Mouse (Mus musculus) neural tube, embryonic 11.5 days (tissue): ENCODE measurements at regions not wholly inside any gene's neighbourhood (a gene's known extent, or its start where the extent isn't known, plus 50 kb on each side); places are given as distances from the start of the nearest gene placed in this dataset.

Experiments
- ATAC-seq: fragments of 200-750 bp; cut with Nextera tagmentation; 2 replicates; pipeline ENCODE4 v1.8.0; 2017; ENCODE audit warnings: moderate number of reproducible peaks, mild to moderate bottlenecking, moderate TSS enrichment, moderate library complexity; ENCODE audit not compliant: insufficient read depth, low FRiP score, low TSS enrichment
- DNase-seq: peaks from one replicate; pipeline ENCODE4 v3.0.0-alpha.2; 2015; ENCODE audit warnings: low spot score
- H3K27ac ChIP-seq: fragments of 300-500 bp; sonication (generic); 2 replicates; pipeline ENCODE4 v1.5.1; 2014; ENCODE audit warnings: low read depth, mild to moderate bottlenecking, low read length
- H3K27me3 ChIP-seq: fragments of 300-500 bp; sonication (generic); 2 replicates; pipeline ENCODE4 v1.6.1; 2014; ENCODE audit warnings: mild to moderate bottlenecking, low read length, mixed read lengths; ENCODE audit not compliant: control insufficient read depth, insufficient read depth
- H3K36me3 ChIP-seq: fragments of 300-500 bp; sonication (generic); 2 replicates; pipeline ENCODE4 v1.6.1; 2014; ENCODE audit warnings: mild to moderate bottlenecking, low read length, moderate library complexity, mixed read lengths; ENCODE audit not compliant: control insufficient read depth, insufficient read depth
- H3K4me1 ChIP-seq: fragments of 300-500 bp; sonication (generic); 2 replicates; pipeline ENCODE4 v1.6.1; 2014; ENCODE audit warnings: low read length, mixed read lengths; ENCODE audit not compliant: control insufficient read depth, insufficient read depth
- H3K4me2 ChIP-seq: fragments of 300-500 bp; sonication (generic); 2 replicates; pipeline ENCODE4 v1.6.1; 2014; ENCODE audit warnings: low read depth, mild to moderate bottlenecking, moderate library complexity
- H3K4me3 ChIP-seq: fragments of 300-500 bp; sonication (generic); 2 replicates; pipeline ENCODE4 v1.5.1; 2014; ENCODE audit warnings: low read depth, low read length
- H3K9ac ChIP-seq: fragments of 300-500 bp; sonication (generic); 2 replicates; pipeline ENCODE4 v1.6.1; 2014; ENCODE audit warnings: mild to moderate bottlenecking, low read length
- H3K9me3 ChIP-seq: fragments of 300-500 bp; sonication (generic); 2 replicates; pipeline ENCODE4 v1.6.1; 2016; ENCODE audit warnings: low read length; ENCODE audit not compliant: control insufficient read depth
- WGBS: fragments of 180-500 bp; shearing (Covaris S2); extraction: QIAGEN DNeasy Blood & Tissue Kit; methylation state at CpG from one replicate; pipeline ENCODE4 v1.1.7; 2014; 5-methylcytosine and 5-hydroxymethylcytosine counted together

DNA sequence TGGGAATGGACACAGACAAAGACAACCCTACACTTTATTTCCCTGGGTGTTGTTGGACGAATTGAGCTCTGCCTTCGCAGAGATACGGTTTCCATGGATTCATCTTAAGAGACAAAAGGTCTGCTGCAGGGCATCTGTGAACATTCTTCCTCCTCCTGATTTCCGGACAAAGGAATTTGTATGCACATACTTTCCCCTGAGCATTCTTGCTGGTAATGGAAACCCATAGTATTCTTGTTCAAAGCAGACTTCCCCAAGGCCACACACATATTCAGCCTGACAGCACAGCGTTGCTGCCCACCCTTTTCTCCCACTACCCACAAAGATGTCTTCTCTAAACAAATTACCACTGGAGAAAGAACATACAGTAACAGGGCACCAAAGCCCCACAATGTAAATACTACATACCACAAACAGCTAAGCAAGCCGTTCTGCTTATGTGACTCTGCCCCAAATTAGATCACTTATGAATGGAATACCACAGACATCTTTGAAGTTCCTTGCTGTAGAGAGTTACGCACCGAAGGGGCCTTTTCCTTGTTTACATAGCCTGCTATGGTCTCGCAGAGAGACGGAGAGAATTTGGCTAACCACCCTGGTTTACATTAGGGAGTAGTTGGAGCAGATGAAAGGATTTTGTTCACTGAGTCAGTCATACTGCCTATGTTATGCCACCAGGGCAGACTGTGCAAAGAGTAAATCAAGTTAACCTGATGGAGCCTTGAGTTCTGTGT is 96.0 kb upstream of the Tas2r134 start:
- no peaks in the 10 kb centered on the region for H3K4me1 ChIP-seq
- DNase-seq = peak; percentile 12

DNA sequence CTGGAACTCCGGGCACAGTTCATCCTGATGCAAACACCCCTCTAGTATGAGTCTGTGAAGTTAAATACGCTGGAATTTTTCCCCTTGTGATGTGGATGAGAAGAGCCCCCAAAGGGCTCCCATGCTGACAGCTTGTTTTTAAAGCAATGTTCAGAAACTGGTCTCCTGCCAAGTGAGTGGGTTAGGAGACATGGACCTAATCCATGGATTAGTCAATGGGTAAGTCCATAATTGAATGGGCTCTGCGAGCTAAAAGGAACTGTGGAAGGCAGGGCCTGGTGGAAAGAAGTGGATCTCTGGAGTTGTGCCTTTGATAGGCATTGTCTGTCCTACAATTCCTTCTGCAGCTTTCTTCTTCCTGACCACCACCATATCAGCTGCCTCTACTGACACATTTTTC is 104.5 kb upstream of the Tas2r134 start:
- Histone ChIP-seq H3K4me3 (no peak overlapping the region), H3K4me2 (no peak overlapping the region), H3K9ac (no peak overlapping the region), H3K27ac (no peak overlapping the region), H3K9me3 (no peaks in the 10 kb centered on the region), H3K36me3 (no peaks in the 10 kb centered on the region), H3K4me1 (no peaks in the 10 kb centered on the region), H3K27me3 (no peaks in the 10 kb centered on the region)
- ATAC-seq = no peak
- 90% methylated on average over 3 of the region's 3 CpGs for WGBS
- no peak for DNase-seq

More for the DNA sequence above, 96.0 kb upstream of the Tas2r134 start:
- no peaks in the 10 kb centered on the region for H3K36me3 ChIP-seq
- H3K4me2 ChIP-seq = no peak overlapping the region
- H3K27ac ChIP-seq = no peak overlapping the region
- no peak overlapping the region for H3K4me3 ChIP-seq
- 35% methylated on average over 10 of the region's 10 CpGs for WGBS
- no peak overlapping the region for H3K9ac ChIP-seq
- ATAC-seq = no peak
- no peaks in the 10 kb centered on the region for H3K9me3 ChIP-seq
- no peaks in the 10 kb centered on the region for H3K27me3 ChIP-seq

DNA sequence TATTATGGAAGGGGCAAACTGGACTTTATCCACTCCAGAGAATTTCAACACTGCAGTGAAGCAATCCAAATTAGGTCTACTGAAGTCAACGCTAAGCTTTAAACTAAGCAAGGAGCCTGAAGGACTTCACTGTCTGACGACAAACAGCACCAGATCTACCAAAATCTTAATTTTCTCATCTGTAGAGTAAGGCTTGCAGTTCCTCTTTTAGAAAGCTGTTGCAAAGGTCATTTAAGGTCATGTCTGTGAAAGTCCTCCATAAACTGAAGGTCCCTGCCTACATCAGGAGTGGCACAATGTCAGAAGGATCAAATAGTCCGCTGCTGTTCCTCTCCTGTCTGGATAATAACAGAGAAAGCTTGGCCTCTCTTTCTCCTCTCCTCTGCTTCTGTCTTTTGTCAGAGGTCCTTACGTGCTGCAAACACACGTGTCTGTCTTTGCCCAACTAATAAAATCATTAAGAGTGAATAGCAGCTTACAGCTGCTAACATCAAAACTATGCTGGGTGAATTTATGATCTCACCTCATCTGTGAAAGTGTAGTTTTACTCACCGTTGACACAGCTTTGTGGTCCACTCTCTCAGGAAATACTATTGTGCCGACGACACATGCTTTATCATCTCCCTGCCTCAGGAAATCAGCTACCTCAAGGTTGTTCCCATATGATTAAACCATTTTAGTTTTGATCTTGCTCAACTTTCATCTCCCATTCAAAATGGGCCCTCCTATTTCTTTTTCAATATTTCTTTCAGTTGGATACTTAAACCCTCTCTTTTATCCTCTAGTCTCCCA is 117.9 kb upstream of the Tas2r134 start:
- no peak overlapping the region for H3K4me2 ChIP-seq
- H3K9ac ChIP-seq = no peak overlapping the region
- no peaks in the 10 kb centered on the region for H3K4me1 ChIP-seq
- ATAC-seq (no peak), DNase-seq (no peak)
- no peaks in the 10 kb centered on the region for H3K9me3 ChIP-seq
- H3K36me3 ChIP-seq = no peaks in the 10 kb centered on the region
- 55% methylated on average over 8 of the region's 8 CpGs for WGBS
- no peaks in the 10 kb centered on the region for H3K27me3 ChIP-seq
- H3K27ac ChIP-seq = no peak overlapping the region
- H3K4me3 ChIP-seq = no peak overlapping the region

DNA sequence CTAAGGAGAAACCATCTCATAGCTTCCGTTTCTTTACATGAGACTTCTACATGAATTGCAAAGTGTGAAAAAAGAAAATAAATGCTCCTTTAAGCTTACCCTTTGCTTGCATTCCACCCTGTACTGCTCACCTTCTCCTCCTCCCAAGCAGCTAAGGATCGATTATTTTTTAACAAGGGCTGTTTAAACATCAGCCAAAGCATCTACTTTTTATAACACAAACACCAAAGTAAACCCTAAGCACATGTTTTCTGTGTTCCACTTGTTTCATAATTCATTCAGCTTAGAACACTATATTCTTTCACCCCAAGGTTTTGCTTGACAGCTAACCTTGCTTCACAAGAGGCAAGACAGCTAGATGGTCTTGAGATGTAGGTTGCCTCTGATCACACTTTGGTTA is 129.4 kb upstream of the Tas2r134 start:
- WGBS = 91% methylated on average over 2 of the region's 2 CpGs
- Histone ChIP-seq H3K4me1 (no peaks in the 10 kb centered on the region), H3K4me2 (no peak overlapping the region), H3K4me3 (no peak overlapping the region), H3K27ac (no peak overlapping the region), H3K27me3 (no peaks in the 10 kb centered on the region), H3K36me3 (no peaks in the 10 kb centered on the region), H3K9me3 (no peaks in the 10 kb centered on the region), H3K9ac (no peak overlapping the region)
- ATAC-seq (no peak), DNase-seq (no peak)

DNA sequence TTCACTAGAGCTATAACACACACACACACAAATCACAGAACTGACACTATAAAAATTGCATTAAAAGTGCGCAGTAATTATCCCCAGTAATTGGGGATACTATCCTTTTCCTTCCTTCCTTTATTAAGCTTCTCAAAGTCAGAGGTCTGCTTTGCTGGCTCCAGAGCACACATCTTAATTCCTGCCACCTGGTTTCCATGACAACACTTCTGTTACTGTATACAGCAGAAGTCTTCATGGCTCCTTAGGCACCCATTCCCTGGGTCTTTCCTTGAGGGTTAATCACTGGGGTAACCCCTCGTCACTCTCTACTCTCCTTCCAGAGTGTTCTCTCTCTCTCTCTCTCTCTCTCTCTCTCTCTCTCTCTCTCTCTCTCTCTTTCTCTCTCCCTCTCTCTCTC is 153.6 kb upstream of the Tas2r134 start:
- no peaks in the 10 kb centered on the region for H3K9me3 ChIP-seq
- WGBS = 77% methylated on average over 2 of the region's 2 CpGs
- no peak overlapping the region for H3K4me3 ChIP-seq
- ATAC-seq (no peak), DNase-seq (no peak)
- H3K4me1 ChIP-seq = no peaks in the 10 kb centered on the region
- no peaks in the 10 kb centered on the region for H3K36me3 ChIP-seq
- H3K9ac ChIP-seq = no peak overlapping the region
- no peak overlapping the region for H3K4me2 ChIP-seq
- H3K27me3 ChIP-seq = no peaks in the 10 kb centered on the region
- no peak overlapping the region for H3K27ac ChIP-seq

DNA sequence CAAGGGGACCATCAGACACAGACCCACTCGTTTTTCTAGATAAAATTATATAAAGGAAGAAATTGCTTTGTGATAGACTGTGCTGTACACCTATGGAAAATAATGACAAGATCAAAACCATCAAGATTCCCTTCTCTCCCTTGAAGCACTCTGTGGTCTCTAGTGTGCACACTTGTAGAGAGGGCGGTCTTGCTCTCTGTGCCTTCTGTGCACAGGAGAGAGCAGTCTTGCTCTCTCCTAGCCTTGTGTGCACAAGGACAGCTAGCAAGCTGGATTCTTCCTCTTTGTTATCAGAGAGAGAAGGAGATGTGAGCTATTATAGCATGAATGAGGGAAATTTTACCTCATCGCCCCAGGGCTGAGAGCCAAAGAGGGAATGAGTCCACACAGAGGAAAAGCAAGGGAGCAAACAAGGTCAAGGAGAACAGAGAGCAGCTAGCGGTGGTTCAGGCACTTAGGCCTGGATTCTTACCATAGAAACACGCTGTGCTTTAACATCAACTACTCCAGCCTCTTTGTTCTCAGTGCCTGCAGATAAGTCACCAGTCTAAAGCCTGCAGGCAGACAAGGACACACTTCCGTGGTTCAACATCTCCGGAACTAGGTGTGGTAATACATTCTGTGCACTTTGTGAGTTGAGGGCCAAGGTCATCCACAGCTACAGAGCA is 160.2 kb upstream of the Tas2r134 start:
- no peak overlapping the region for H3K9ac ChIP-seq
- WGBS = 88% methylated on average over 7 of the region's 7 CpGs
- H3K27ac ChIP-seq = no peak overlapping the region

DNA sequence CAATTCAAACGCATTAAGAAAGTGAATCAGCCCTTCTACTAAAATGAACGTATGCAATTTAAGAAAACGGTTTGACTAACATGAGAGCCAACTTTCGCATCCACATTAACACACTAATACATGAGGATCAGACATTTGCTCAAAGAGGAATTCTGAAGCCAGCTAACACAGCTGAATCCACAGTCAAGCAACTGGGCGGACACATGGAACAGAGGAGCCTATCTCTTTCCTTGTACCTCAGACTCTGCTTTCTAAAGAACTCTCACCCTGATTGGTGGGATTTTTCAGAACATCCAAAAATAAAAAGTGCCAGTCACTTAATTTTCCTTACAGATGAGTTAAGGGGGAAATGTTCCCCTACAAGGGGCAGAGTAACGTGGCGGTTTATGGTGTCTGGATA is 161.3 kb upstream of the Tas2r134 start:
- H3K4me2 ChIP-seq = no peak overlapping the region
- DNase-seq (no peak), ATAC-seq (no peak)
- WGBS = 95% methylated on average over 7 of the region's 7 CpGs
- no peaks in the 10 kb centered on the region for H3K4me1 ChIP-seq
- H3K27ac ChIP-seq = no peak overlapping the region
- no peaks in the 10 kb centered on the region for H3K27me3 ChIP-seq
- H3K36me3 ChIP-seq = no peaks in the 10 kb centered on the region
- H3K9ac ChIP-seq = no peak overlapping the region
- H3K9me3 ChIP-seq = no peaks in the 10 kb centered on the region
- no peak overlapping the region for H3K4me3 ChIP-seq

More for the DNA sequence above, 160.2 kb upstream of the Tas2r134 start:
- Histone ChIP-seq H3K9me3 (no peaks in the 10 kb centered on the region), H3K4me2 (no peak overlapping the region), H3K36me3 (no peaks in the 10 kb centered on the region), H3K4me3 (no peak overlapping the region), H3K4me1 (no peaks in the 10 kb centered on the region), H3K27me3 (no peaks in the 10 kb centered on the region)
- DNase-seq (no peak), ATAC-seq (no peak)

DNA sequence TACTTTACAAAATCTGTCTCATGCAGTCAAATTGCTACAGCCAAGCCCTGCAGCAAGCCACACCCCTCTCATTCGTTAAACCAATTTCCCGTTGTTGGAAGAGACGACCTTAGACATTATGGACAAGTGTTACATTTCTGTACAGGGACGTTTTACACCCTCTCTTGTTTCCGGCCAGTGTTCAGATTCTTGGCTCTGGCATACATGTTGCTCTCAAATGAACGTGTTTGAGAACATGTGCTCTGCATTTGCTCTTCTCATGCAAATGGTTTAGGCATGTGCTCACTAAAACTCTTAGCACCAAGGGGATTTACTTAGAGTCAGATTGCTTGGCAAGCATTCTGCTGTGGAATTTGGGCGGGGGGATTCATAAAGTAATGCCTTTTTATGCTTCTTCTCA is 161.7 kb upstream of the Tas2r134 start:
- no peaks in the 10 kb centered on the region for H3K36me3 ChIP-seq
- H3K9me3 ChIP-seq = no peaks in the 10 kb centered on the region
- DNase-seq = no peak
- no peak for ATAC-seq
- H3K27ac ChIP-seq = no peak overlapping the region
- WGBS = 81% methylated on average over 7 of the region's 7 CpGs
- no peak overlapping the region for H3K4me2 ChIP-seq
- no peak overlapping the region for H3K4me3 ChIP-seq
- H3K27me3 ChIP-seq = no peaks in the 10 kb centered on the region
- H3K9ac ChIP-seq = no peak overlapping the region
- no peaks in the 10 kb centered on the region for H3K4me1 ChIP-seq
